Mouse (Mus musculus) intestine, embryonic 16.5 days (tissue): ENCODE results near the gene Fgfr2. TPM values are rescaled to one million over a fixed set of nuclear protein-coding genes. Genes with fewer than 3 reads are reported as not detected.
"Not testable (repeated sequence)": the region's sequence is repeated elsewhere in the genome, so short reads cannot be mapped to it uniquely, and the experiment has no call there.

ENCODE experiments used
- ATAC-seq: fragments of 200-750 bp; cut with Nextera tagmentation; 2 replicates; pipeline ENCODE4 v1.8.0; 2017; ENCODE audit warnings: moderate TSS enrichment, moderate library complexity
- H3K27ac ChIP-seq: fragments of 300-500 bp; sonication (generic); 2 replicates; pipeline ENCODE4 v1.5.1; 2014; ENCODE audit warnings: mild to moderate bottlenecking, low read length
- H3K27me3 ChIP-seq: fragments of 300-500 bp; sonication (generic); replicated peaks from 2 replicates; pipeline ENCODE4 v1.6.1; 2014; ENCODE audit warnings: low read length, control low read depth, mixed read lengths; ENCODE audit not compliant: control insufficient read depth, insufficient read depth
- H3K36me3 ChIP-seq: fragments of 300-500 bp; sonication (generic); 2 replicates; pipeline ENCODE4 v1.6.1; 2014; ENCODE audit warnings: low read length, control low read depth; ENCODE audit not compliant: control insufficient read depth, insufficient read depth
- H3K4me1 ChIP-seq: fragments of 300-500 bp; sonication (generic); 2 replicates; pipeline ENCODE4 v1.6.1; 2014; ENCODE audit warnings: low read length, control low read depth, mixed read lengths; ENCODE audit not compliant: control insufficient read depth, insufficient read depth
- H3K4me2 ChIP-seq: fragments of 300-500 bp; sonication (generic); 2 replicates; pipeline ENCODE4 v1.6.1; 2014; ENCODE audit warnings: low read depth, low read length, control low read depth
- H3K4me3 ChIP-seq: fragments of 300-500 bp; sonication (generic); 2 replicates; pipeline ENCODE4 v1.5.1; 2014; ENCODE audit warnings: mild to moderate bottlenecking, low read length
- H3K9ac ChIP-seq: fragments of 300-500 bp; sonication (generic); 2 replicates; pipeline ENCODE4 v1.6.1; 2014; ENCODE audit warnings: low read depth, low read length
- H3K9me3 ChIP-seq: fragments of 300-500 bp; sonication (generic); 2 replicates; pipeline ENCODE4 v1.6.1; 2016; ENCODE audit warnings: low read length, control low read depth; ENCODE audit not compliant: control insufficient read depth
- WGBS: fragments of 180-500 bp; shearing (Covaris S2); extraction: QIAGEN DNeasy Blood & Tissue Kit; methylation state at CpG from one replicate; pipeline ENCODE4 v1.1.7; 2014; 5-methylcytosine and 5-hydroxymethylcytosine counted together
- polyA plus RNA-seq: library from polyadenylated mRNA; unstranded; fragments of >200 nt; fragmentation: Nextera tagmentation; extraction: Ambion mirVana; gene quantifications from 2 replicates; pipeline ENCODE4 v1.2.1, GENCODE M21; 2015

Gene Fgfr2
- polyA plus RNA-seq, 1 experiment from 2014 or later, result 47.3 TPM

- Histone ChIP-seq H3K9ac (no peak overlapping the region), H3K4me2 (no peak overlapping the region), H3K27ac (no peak overlapping the region), H3K27me3 (no peaks in the 10 kb centered on the region), H3K36me3 (no peaks in the 10 kb centered on the region), H3K9me3 (no peaks in the 10 kb centered on the region), H3K4me3 (no peak overlapping the region), H3K4me1 (peaks cover 5% of the 10 kb centered on the region; the same call in 1 of the 2 replicates)
- ATAC-seq, result no peak
- 71% methylated on average over 4 of the region's 4 CpGs for WGBS
Measured at GRCm38 (mm10) chr7:132666516-132666915, 456.6 kb downstream of the Fgfr2 start.

GRCm38 (mm10) chr7:132665664-132666382 is 457.3 kb downstream of the Fgfr2 start:
- 68% methylated on average over 8 of the region's 8 CpGs for WGBS
- H3K9ac ChIP-seq, result no peak overlapping the region
- no peaks in the 10 kb centered on the region for H3K36me3 ChIP-seq
- no peak for ATAC-seq
- no peak overlapping the region for H3K27ac ChIP-seq
- no peaks in the 10 kb centered on the region for H3K27me3 ChIP-seq
- peaks cover 7% of the 10 kb centered on the region; the same call in 1 of the 2 replicates for H3K4me1 ChIP-seq
- no peaks in the 10 kb centered on the region for H3K9me3 ChIP-seq
- H3K4me3 ChIP-seq, result no peak overlapping the region
- no peak overlapping the region for H3K4me2 ChIP-seq

GRCm38 (mm10) chr7:132664815-132665214 is 458.3 kb downstream of the Fgfr2 start:
- H3K27me3 ChIP-seq, result no peaks in the 10 kb centered on the region
- no peak overlapping the region for H3K4me3 ChIP-seq
- ATAC-seq, result peak; percentile 17
- peaks cover 11% of the 10 kb centered on the region for H3K4me1 ChIP-seq
- H3K36me3 ChIP-seq, result no peaks in the 10 kb centered on the region
- no peaks in the 10 kb centered on the region for H3K9me3 ChIP-seq
- H3K9ac ChIP-seq, result no peak overlapping the region
- H3K4me2 ChIP-seq, result no peak overlapping the region
- no peak overlapping the region for H3K27ac ChIP-seq
- WGBS, result 75% methylated on average over 6 of the region's 6 CpGs

GRCm38 (mm10) chr7:132662831-132663230 is 460.3 kb downstream of the Fgfr2 start:
- H3K27ac ChIP-seq, H3K36me3 ChIP-seq, H3K4me3 ChIP-seq, H3K27me3 ChIP-seq, ATAC-seq, H3K9me3 ChIP-seq, H3K4me2 ChIP-seq, H3K9ac ChIP-seq: not testable (repeated sequence)
- 56% methylated on average over 6 of the region's 6 CpGs for WGBS
- peaks cover 26% of the 10 kb centered on the region for H3K4me1 ChIP-seq

DNA sequence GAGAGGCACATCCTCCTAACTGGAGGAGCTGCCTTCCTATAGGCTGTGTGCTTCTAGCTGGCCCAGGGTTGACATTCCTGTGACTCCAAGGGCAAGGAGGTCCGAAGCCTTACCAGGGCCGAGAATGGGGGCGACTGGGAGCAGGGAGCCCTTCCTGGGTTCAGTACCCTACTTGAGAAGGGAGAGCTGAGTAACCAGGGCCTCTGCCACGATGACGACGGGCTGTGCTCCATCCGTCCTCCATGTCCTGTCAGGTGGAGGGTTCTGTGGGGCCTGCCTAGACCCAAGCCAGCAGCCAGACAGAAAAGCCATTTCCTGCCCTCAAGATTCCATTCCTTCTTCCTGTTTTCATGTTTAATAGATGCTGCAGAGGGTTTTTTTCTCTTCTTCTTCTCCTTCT is 463.5 kb downstream of the Fgfr2 start:
- WGBS, result 51% methylated on average over 7 of the region's 7 CpGs
- peak overlapping the region; percentile 83 for H3K27ac ChIP-seq

GRCm38 (mm10) chr7:132658688-132659087 is 464.5 kb downstream of the Fgfr2 start:
- H3K36me3 ChIP-seq, result no peaks in the 10 kb centered on the region
- H3K4me2 ChIP-seq, result no peak overlapping the region
- no peak overlapping the region for H3K4me3 ChIP-seq
- 68% methylated on average over 5 of the region's 5 CpGs for WGBS
- no peaks in the 10 kb centered on the region for H3K27me3 ChIP-seq
- no peaks in the 10 kb centered on the region for H3K9me3 ChIP-seq
- peaks cover 43% of the 10 kb centered on the region for H3K4me1 ChIP-seq
- H3K27ac ChIP-seq, result peak overlapping the region; percentile 83
- ATAC-seq, result no peak
- peak overlapping the region; percentile 54; the same call in 1 of the 2 replicates for H3K9ac ChIP-seq

More for the DNA sequence above, 463.5 kb downstream of the Fgfr2 start:
- ATAC-seq, result no peak
- no peaks in the 10 kb centered on the region for H3K36me3 ChIP-seq
- H3K4me1 ChIP-seq, result peaks cover 43% of the 10 kb centered on the region
- no peak overlapping the region for H3K4me2 ChIP-seq
- no peaks in the 10 kb centered on the region for H3K9me3 ChIP-seq
- no peak overlapping the region for H3K4me3 ChIP-seq
- H3K9ac ChIP-seq, result peak overlapping the region; percentile 40; the same call in 1 of the 2 replicates
- no peaks in the 10 kb centered on the region for H3K27me3 ChIP-seq

GRCm38 (mm10) chr7:132658058-132658450 is 465.1 kb downstream of the Fgfr2 start:
- WGBS, result 15% methylated on average over 9 of the region's 9 CpGs
- Histone ChIP-seq H3K9me3 (no peaks in the 10 kb centered on the region), H3K4me3 (no peak overlapping the region), H3K27ac (peak overlapping the region; percentile 83), H3K9ac (peak overlapping the region; percentile 54; the same call in 1 of the 2 replicates), H3K4me2 (0 out of 2 replicates have a peak overlapping the region, but pooled peaks have one; percentile 9), H3K4me1 (peaks cover 43% of the 10 kb centered on the region), H3K36me3 (no peaks in the 10 kb centered on the region), H3K27me3 (no peaks in the 10 kb centered on the region)
- ATAC-seq, result no peak

GRCm38 (mm10) chr7:132657371-132658057 is 465.6 kb downstream of the Fgfr2 start:
- 49% methylated on average over 14 of the region's 14 CpGs for WGBS
- H3K9me3 ChIP-seq, result no peaks in the 10 kb centered on the region
- H3K36me3 ChIP-seq, result no peaks in the 10 kb centered on the region
- H3K4me3 ChIP-seq, result no peak overlapping the region
- H3K27ac ChIP-seq, result peak overlapping the region; percentile 83
- 0 out of 2 replicates have a peak overlapping the region, but pooled peaks have one; percentile 9 for H3K4me2 ChIP-seq
- ATAC-seq, result no peak
- H3K9ac ChIP-seq, result peak overlapping the region; percentile 54; the same call in 1 of the 2 replicates
- no peaks in the 10 kb centered on the region for H3K27me3 ChIP-seq
- peaks cover 43% of the 10 kb centered on the region for H3K4me1 ChIP-seq

- Histone ChIP-seq H3K9ac (peak overlapping the region; percentile 47; the same call in 1 of the 2 replicates), H3K27ac (peak overlapping the region; percentile 72), H3K9me3 (no peaks in the 10 kb centered on the region), H3K36me3 (no peaks in the 10 kb centered on the region), H3K27me3 (no peaks in the 10 kb centered on the region), H3K4me2 (0 out of 2 replicates have a peak overlapping the region, but pooled peaks have one; percentile 16), H3K4me1 (peaks cover 42% of the 10 kb centered on the region), H3K4me3 (no peak overlapping the region)
- 6% methylated on average over 3 of the region's 3 CpGs for WGBS
- peak; percentile 74 for ATAC-seq
Measured at GRCm38 (mm10) chr7:132656548-132656947, 466.6 kb downstream of the Fgfr2 start.
